In the genomic region with DNA sequence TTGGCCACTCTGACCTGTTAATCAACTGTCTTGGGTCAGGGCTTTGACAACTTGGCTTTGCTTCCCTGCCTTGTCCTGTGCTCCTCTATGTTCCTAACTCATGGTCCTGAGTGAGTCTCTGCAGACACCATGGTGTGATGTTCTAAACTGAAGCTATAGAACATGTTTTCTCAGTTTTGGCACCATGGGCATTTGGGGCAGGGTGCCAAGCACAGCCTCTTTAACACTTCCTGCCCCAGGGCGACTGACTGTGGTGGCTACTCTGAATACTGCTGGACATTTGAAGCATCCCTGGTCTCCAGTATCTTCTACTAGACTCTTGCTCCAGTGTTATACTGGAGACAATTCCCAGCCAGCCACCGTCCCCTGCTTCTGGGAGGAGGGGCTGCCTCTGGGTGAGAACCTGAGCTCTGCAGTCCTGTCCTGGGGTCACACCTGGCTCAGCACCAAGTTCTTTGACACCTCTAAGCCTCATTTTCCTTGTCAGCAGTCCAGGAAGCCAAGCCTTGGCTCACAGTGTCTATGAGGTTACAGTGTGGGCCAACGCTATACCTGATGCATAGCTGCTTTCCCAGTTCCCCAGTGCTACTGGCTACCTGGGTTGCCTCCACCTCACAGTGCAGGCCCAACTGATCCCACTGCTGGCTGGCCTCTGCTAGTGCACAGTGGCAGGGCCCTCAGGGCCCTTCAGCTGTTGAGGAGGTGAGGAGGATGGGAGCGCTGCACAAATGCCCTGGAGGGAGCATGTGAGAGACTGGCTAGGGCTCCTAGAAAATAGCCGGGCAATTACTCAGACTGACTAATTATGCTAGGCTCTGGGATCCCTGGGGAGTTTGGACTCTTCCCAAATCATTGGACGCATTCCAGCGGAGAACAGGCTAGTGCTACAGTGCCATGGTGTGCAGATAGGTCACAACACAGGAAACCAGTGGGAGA, we compare ENCODE assay signal across 8 mouse cellular contexts. TPM values are rescaled to one million over a fixed set of nuclear protein-coding genes. Genes with fewer than 3 reads are reported as not detected.
DNase-seq lines count a peak whose midpoint lies in the region; ATAC-seq lines count a peak whose summit lies in the region.

No protein-coding gene starts in this region.

- no peak overlapping the region for H3K27ac ChIP-seq in kidney, embryonic 14.5 days (ENCODE audit: low read depth, low read length)
- H3K27ac ChIP-seq in embryonic facial prominence, embryonic 14.5 days (replicated peaks; ENCODE audit: low read depth, low read length): no peak overlapping the region
- H3K27ac ChIP-seq in hindbrain, embryonic 15.5 days (replicated peaks): peak overlapping the region; percentile 27; the same call in 1 of the 2 replicates
- peak overlapping the region; percentile 42; the same call in 1 of the 2 replicates for H3K27ac ChIP-seq in neural tube, embryonic 15.5 days (replicated peaks)
- no peak overlapping the region for H3K27ac ChIP-seq in liver, embryonic 11.5 days (ENCODE audit: low read depth, low read length)

- no peaks in the 10 kb centered on the region for H3K27me3 ChIP-seq in kidney, embryonic 14.5 days (ENCODE audit: control insufficient read depth, insufficient read depth, low read length)
- H3K27me3 ChIP-seq in embryonic facial prominence, embryonic 14.5 days (replicated peaks; ENCODE audit: control insufficient read depth, insufficient read depth, low read length): no peaks in the 10 kb centered on the region
- no peaks in the 10 kb centered on the region for H3K27me3 ChIP-seq in hindbrain, embryonic 15.5 days
- no peaks in the 10 kb centered on the region for H3K27me3 ChIP-seq in neural tube, embryonic 15.5 days (replicated peaks)
- peaks cover 31% of the 10 kb centered on the region for H3K27me3 ChIP-seq in liver, embryonic 11.5 days (replicated peaks; ENCODE audit: control insufficient read depth, insufficient read depth, low read length)

- 49% methylated on average over 7 of the region's 7 CpGs for WGBS in kidney, embryonic 14.5 days
- WGBS in embryonic facial prominence, embryonic 14.5 days: 48% methylated on average over 7 of the region's 7 CpGs
- WGBS in hindbrain, embryonic 15.5 days: 39% methylated on average over 7 of the region's 7 CpGs
- 29% methylated on average over 7 of the region's 7 CpGs for WGBS in neural tube, embryonic 15.5 days
- WGBS in liver, embryonic 11.5 days: 71% methylated on average over 7 of the region's 7 CpGs

- DNase-seq in kidney, adult 11 months: peak; percentile 81
- peak; percentile 59 for DNase-seq in adipocyte (ENCODE audit: low spot score)
- DNase-seq in embryonic facial prominence, embryonic 14.5 days (ENCODE audit: low spot score): peak; percentile 59
- no peak for DNase-seq in liver, embryonic 11.5 days (ENCODE audit: low spot score)
- no peak for DNase-seq in natural killer cell, adult 2 months (ENCODE audit: low spot score in 2 of 2)

- H3K4me1 ChIP-seq in kidney, embryonic 14.5 days (ENCODE audit: control insufficient read depth, insufficient read depth, low read length): peaks cover 8% of the 10 kb centered on the region
- peaks cover 10% of the 10 kb centered on the region for H3K4me1 ChIP-seq in embryonic facial prominence, embryonic 14.5 days (ENCODE audit: control insufficient read depth, insufficient read depth, low read length)
- H3K4me1 ChIP-seq in hindbrain, embryonic 15.5 days (replicated peaks): peaks cover 34% of the 10 kb centered on the region
- H3K4me1 ChIP-seq in neural tube, embryonic 15.5 days: peaks cover 36% of the 10 kb centered on the region
- H3K4me1 ChIP-seq in liver, embryonic 11.5 days (replicated peaks; ENCODE audit: control insufficient read depth, insufficient read depth, low read length): peaks cover 2% of the 10 kb centered on the region; the same call in 1 of the 2 replicates

- no peak overlapping the region for H3K4me3 ChIP-seq in kidney, embryonic 14.5 days (ENCODE audit: low read length)
- no peak overlapping the region for H3K4me3 ChIP-seq in embryonic facial prominence, embryonic 14.5 days (ENCODE audit: low read depth, low read length)
- H3K4me3 ChIP-seq in hindbrain, embryonic 15.5 days: no peak overlapping the region
- H3K4me3 ChIP-seq in neural tube, embryonic 15.5 days (replicated peaks): no peak overlapping the region
- H3K4me3 ChIP-seq in liver, embryonic 11.5 days (ENCODE audit: low read depth, low read length): no peak overlapping the region

- ATAC-seq in kidney, embryonic 14.5 days (ENCODE audit: low FRiP score, low TSS enrichment): no peak; the same call in 1 of the 2 replicates
- ATAC-seq in embryonic facial prominence, embryonic 14.5 days (ENCODE audit: low read depth): peak; percentile 51
- ATAC-seq in hindbrain, embryonic 15.5 days (ENCODE audit: low FRiP score, low read depth): peak; percentile 60
- ATAC-seq in neural tube, embryonic 15.5 days (ENCODE audit: low FRiP score): peak; percentile 51
- ATAC-seq in liver, embryonic 11.5 days (replicated peaks; ENCODE audit: low FRiP score): no peak

- no peak overlapping the region for H3K4me2 ChIP-seq in kidney, embryonic 14.5 days (replicated peaks; ENCODE audit: low read depth, low read length)
- no peak overlapping the region for H3K4me2 ChIP-seq in embryonic facial prominence, embryonic 14.5 days (ENCODE audit: low read depth, low read length)
- H3K4me2 ChIP-seq in hindbrain, embryonic 15.5 days: no peak overlapping the region
- H3K4me2 ChIP-seq in neural tube, embryonic 15.5 days: no peak overlapping the region
- no peak overlapping the region for H3K4me2 ChIP-seq in liver, embryonic 11.5 days

- no peaks in the 10 kb centered on the region for H3K9me3 ChIP-seq in kidney, embryonic 14.5 days (ENCODE audit: control insufficient read depth, low read length)
- H3K9me3 ChIP-seq in embryonic facial prominence, embryonic 14.5 days (ENCODE audit: control insufficient read depth, low read length): no peaks in the 10 kb centered on the region
- no peaks in the 10 kb centered on the region for H3K9me3 ChIP-seq in hindbrain, embryonic 15.5 days
- no peaks in the 10 kb centered on the region for H3K9me3 ChIP-seq in neural tube, embryonic 15.5 days (replicated peaks)
- no peaks in the 10 kb centered on the region for H3K9me3 ChIP-seq in liver, embryonic 11.5 days (ENCODE audit: control insufficient read depth, low read length)

- H3K36me3 ChIP-seq in kidney, embryonic 14.5 days (ENCODE audit: control insufficient read depth, insufficient read depth, low read length): no peaks in the 10 kb centered on the region
- H3K36me3 ChIP-seq in embryonic facial prominence, embryonic 14.5 days (ENCODE audit: control insufficient read depth, insufficient read depth, low read length): no peaks in the 10 kb centered on the region
- H3K36me3 ChIP-seq in hindbrain, embryonic 15.5 days: no peaks in the 10 kb centered on the region
- no peaks in the 10 kb centered on the region for H3K36me3 ChIP-seq in neural tube, embryonic 15.5 days
- H3K36me3 ChIP-seq in liver, embryonic 11.5 days (ENCODE audit: control insufficient read depth, insufficient read depth, low read length): no peaks in the 10 kb centered on the region

- H3K9ac ChIP-seq in kidney, embryonic 14.5 days (ENCODE audit: low read depth, low read length): no peak overlapping the region
- H3K9ac ChIP-seq in embryonic facial prominence, embryonic 14.5 days (ENCODE audit: low read depth, low read length): no peak overlapping the region
- no peak overlapping the region for H3K9ac ChIP-seq in hindbrain, embryonic 15.5 days
- no peak overlapping the region for H3K9ac ChIP-seq in neural tube, embryonic 15.5 days (replicated peaks)
- no peak overlapping the region for H3K9ac ChIP-seq in liver, embryonic 11.5 days (ENCODE audit: low read depth, low read length)

RNA-seq across cellular contexts. Expression of gene Smarcd3, which starts 12.6 kb away (rescaled TPM):
- polyA plus RNA-seq in kidney, embryonic 14.5 days (2014; fragmentation: Nextera tagmentation; extraction: Ambion mirVana): 40.4 and 41.1 TPM in 2 replicates
- 48.9 and 54.7 TPM in 2 replicates for polyA plus RNA-seq in embryonic facial prominence, embryonic 14.5 days (2014; fragmentation: Nextera tagmentation; extraction: Ambion mirVana)
- 134 and 138 TPM in 2 replicates for polyA plus RNA-seq in hindbrain, embryonic 15.5 days (2015; fragmentation: Nextera tagmentation; extraction: Ambion mirVana)
- polyA plus RNA-seq in neural tube, embryonic 15.5 days (2015; fragmentation: Nextera tagmentation; extraction: Ambion mirVana): 111 and 135 TPM in 2 replicates
- 13.6 and 15.2 TPM in 2 replicates for polyA plus RNA-seq in liver, embryonic 11.5 days (2014; fragmentation: Nextera tagmentation; extraction: Ambion mirVana)

RNA-seq across cellular contexts. Expression of gene Chpf2, which starts 25.1 kb away (rescaled TPM):
- polyA plus RNA-seq in kidney, embryonic 14.5 days (2014; fragmentation: Nextera tagmentation; extraction: Ambion mirVana): 8.3 and 11.0 TPM in 2 replicates
- polyA plus RNA-seq in embryonic facial prominence, embryonic 14.5 days (2014; fragmentation: Nextera tagmentation; extraction: Ambion mirVana): 21.2 and 23.4 TPM in 2 replicates
- 18.7 and 19.0 TPM in 2 replicates for polyA plus RNA-seq in hindbrain, embryonic 15.5 days (2015; fragmentation: Nextera tagmentation; extraction: Ambion mirVana)
- 19.3 and 21.2 TPM in 2 replicates for polyA plus RNA-seq in neural tube, embryonic 15.5 days (2015; fragmentation: Nextera tagmentation; extraction: Ambion mirVana)
- polyA plus RNA-seq in liver, embryonic 11.5 days (2014; fragmentation: Nextera tagmentation; extraction: Ambion mirVana): 14.6 TPM in 2 replicates

RNA-seq across cellular contexts. Expression of gene Abcf2, which starts 34.4 kb away (rescaled TPM):
- polyA plus RNA-seq in kidney, embryonic 14.5 days (2014; fragmentation: Nextera tagmentation; extraction: Ambion mirVana): 102 and 121 TPM in 2 replicates
- 83.7 and 96.3 TPM in 2 replicates for polyA plus RNA-seq in embryonic facial prominence, embryonic 14.5 days (2014; fragmentation: Nextera tagmentation; extraction: Ambion mirVana)
- 78.7 and 82.1 TPM in 2 replicates for polyA plus RNA-seq in hindbrain, embryonic 15.5 days (2015; fragmentation: Nextera tagmentation; extraction: Ambion mirVana)
- polyA plus RNA-seq in neural tube, embryonic 15.5 days (2015; fragmentation: Nextera tagmentation; extraction: Ambion mirVana): 82.8 and 93.1 TPM in 2 replicates
- 122 and 144 TPM in 2 replicates for polyA plus RNA-seq in liver, embryonic 11.5 days (2014; fragmentation: Nextera tagmentation; extraction: Ambion mirVana)

RNA-seq across cellular contexts. Expression of gene 4931409K22Rik, which starts 55.0 kb away (rescaled TPM):
- 0.26 and 0.34 TPM in 2 replicates for polyA plus RNA-seq in kidney, embryonic 14.5 days (2014; fragmentation: Nextera tagmentation; extraction: Ambion mirVana)
- not detected in 2 replicates for polyA plus RNA-seq in embryonic facial prominence, embryonic 14.5 days (2014; fragmentation: Nextera tagmentation; extraction: Ambion mirVana)
- polyA plus RNA-seq in hindbrain, embryonic 15.5 days (2015; fragmentation: Nextera tagmentation; extraction: Ambion mirVana): 0.10 and 0.18 TPM in 2 replicates
- polyA plus RNA-seq in neural tube, embryonic 15.5 days (2015; fragmentation: Nextera tagmentation; extraction: Ambion mirVana): 0.24 and 0.26 TPM in 2 replicates
- 0.18 TPM in 1 of 2 replicates, not detected in the other for polyA plus RNA-seq in liver, embryonic 11.5 days (2014; fragmentation: Nextera tagmentation; extraction: Ambion mirVana)

Comparison
In these comparisons a context has a peak if more than half of its experiments do, and no peak if none do; other contexts are left out.
1. DNase-seq: peak in kidney, adult 11 months (single experiment), adipocyte (single experiment) and embryonic facial prominence, embryonic 14.5 days (single experiment); none in liver, embryonic 11.5 days (single experiment) and natural killer cell, adult 2 months (0 of 2).
2. ATAC-seq: peak in embryonic facial prominence, embryonic 14.5 days (single experiment), hindbrain, embryonic 15.5 days (single experiment) and neural tube, embryonic 15.5 days (single experiment); none in kidney, embryonic 14.5 days (single experiment) and liver, embryonic 11.5 days (single experiment).
3. H3K27ac ChIP-seq: peak in hindbrain, embryonic 15.5 days (single experiment) and neural tube, embryonic 15.5 days (single experiment); none in kidney, embryonic 14.5 days (single experiment), embryonic facial prominence, embryonic 14.5 days (single experiment) and liver, embryonic 11.5 days (single experiment).